Comparison of ENCODE assay signal across 10 mouse cellular contexts in the genomic region with DNA sequence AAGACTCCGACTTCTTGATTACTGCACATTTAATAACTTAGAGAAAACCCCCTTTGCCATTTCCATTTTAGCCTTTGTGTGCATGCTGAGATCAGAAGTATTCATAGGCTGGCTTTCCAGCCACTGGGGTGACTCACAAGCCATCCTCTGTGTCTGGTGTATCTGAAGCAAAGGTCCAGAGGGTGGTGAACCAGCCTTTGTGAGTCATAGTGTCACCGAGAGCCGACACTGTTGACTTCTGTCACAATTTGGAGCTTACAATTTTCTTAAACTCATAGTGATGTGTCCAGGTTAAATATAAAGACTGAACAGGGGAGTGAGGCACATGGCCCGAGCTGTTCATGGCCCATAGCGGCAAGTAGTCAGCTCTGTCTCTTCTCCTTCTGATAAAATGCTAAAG.
A peak's percentile ranks its signal among the peaks of the same experiment; 100 is the strongest.
DNase-seq lines count a peak whose midpoint lies in the region; ATAC-seq and TF ChIP-seq lines count a peak whose summit lies in the region.
"Had no signal": no experiment of that assay in that cellular context is flagged by ENCODE, and none has a peak within 500 bp of the region (broad histone marks: within the 10 kb centered on the region; RNA-seq: fewer than 3 reads in every experiment).

No protein-coding gene starts in this region.

- peak; percentile 55 for DNase-seq in liver, adult 2 months (ENCODE audit: extremely low read depth, low read depth, low spot score)
- no peak for DNase-seq in liver, embryonic 11.5 days (ENCODE audit: low spot score)
- DNase-seq in brain, adult 2 months (ENCODE audit: low read depth, low spot score) = peak; percentile 82
- DNase-seq in left cerebral cortex, postnatal 14 days (ENCODE audit: low spot score in 2 of 2) = no peak
- DNase-seq: midbrain, embryonic 14.5 days had no signal

- H3K27me3 ChIP-seq in liver, adult 2 months (ENCODE audit: control insufficient read depth, insufficient read depth, low read length) = no peaks in the 10 kb centered on the region
- no peaks in the 10 kb centered on the region for H3K27me3 ChIP-seq in liver, embryonic 11.5 days (replicated peaks; ENCODE audit: control insufficient read depth, insufficient read depth, low read length)
- no peaks in the 10 kb centered on the region for H3K27me3 ChIP-seq in heart, embryonic 14.5 days (ENCODE audit: control insufficient read depth, insufficient read depth, low read length)
- H3K27me3 ChIP-seq in neural tube, embryonic 15.5 days (replicated peaks) = no peaks in the 10 kb centered on the region

- intact Hi-C loops in left cerebral cortex, postnatal 14 days (cut with DNase I) = loop anchor here (5.0 to 10.0 kb wide), 2 partner anchors 89 to 199 kb away; no protein-coding TSS in a partner anchor

- H3K27ac ChIP-seq in liver, adult 2 months (replicated peaks; ENCODE audit: insufficient read depth, low read depth, low read length) = no peak overlapping the region
- no peak overlapping the region for H3K27ac ChIP-seq in liver, embryonic 11.5 days (ENCODE audit: low read depth, low read length)
- peak overlapping the region; percentile 12 to 37; a peak in 3 of 4 replicates for H3K27ac ChIP-seq in heart, embryonic 14.5 days (replicated peaks in 1 of 2; ENCODE audit: control insufficient read depth in 1 of 2, insufficient read depth in 1 of 2, low read depth in 2 of 2, low read length in 2 of 2)
- H3K27ac ChIP-seq in neural tube, embryonic 15.5 days (replicated peaks) = no peak overlapping the region
- H3K27ac ChIP-seq: hindbrain, postnatal 0 days had no signal

- no peak for TF ChIP-seq POLR2A in liver, adult 2 months (IDR thresholded peaks at IDR 0.05; ENCODE audit: extremely low read depth, insufficient read depth, low read length)

- H3K4me3 ChIP-seq in liver, adult 2 months (ENCODE audit: insufficient read depth, low read depth, low read length) = no peak overlapping the region; the same call in 1 of the 2 replicates
- no peak overlapping the region for H3K4me3 ChIP-seq in liver, embryonic 11.5 days (ENCODE audit: low read depth, low read length)
- peak overlapping the region; percentile 3 to 8; a peak in 2 of 4 replicates for H3K4me3 ChIP-seq in heart, embryonic 14.5 days (ENCODE audit: control insufficient read depth in 1 of 2, insufficient read depth in 1 of 2, low read depth in 1 of 2, low read length in 2 of 2)
- H3K4me3 ChIP-seq in neural tube, embryonic 15.5 days (replicated peaks) = no peak overlapping the region
- H3K4me3 ChIP-seq: erythroblast, embryonic 14.5 days had no signal

- H3K36me3 ChIP-seq in liver, adult 2 months (ENCODE audit: control insufficient read depth, insufficient read depth, low read length) = peaks cover 15% of the 10 kb centered on the region
- no peaks in the 10 kb centered on the region; the same call in 1 of the 2 replicates for H3K36me3 ChIP-seq in liver, embryonic 11.5 days (ENCODE audit: control insufficient read depth, insufficient read depth, low read length)
- peaks cover 21% of the 10 kb centered on the region for H3K36me3 ChIP-seq in heart, embryonic 14.5 days (ENCODE audit: control insufficient read depth, insufficient read depth, low read length)
- H3K36me3 ChIP-seq in neural tube, embryonic 15.5 days = no peaks in the 10 kb centered on the region

- no peak for ATAC-seq in liver, embryonic 11.5 days (replicated peaks; ENCODE audit: low FRiP score)
- ATAC-seq in heart, embryonic 14.5 days (ENCODE audit: insufficient number of reproducible peaks, insufficient read depth, low FRiP score, low read depth) = no peak
- ATAC-seq in neural tube, embryonic 15.5 days (ENCODE audit: low FRiP score) = no peak
- no peak for ATAC-seq in monocyte, adult 5-6 weeks (replicated peaks; ENCODE audit: insufficient number of reproducible peaks, low FRiP score, low TSS enrichment, poor library complexity, severe bottlenecking)
- ATAC-seq: hindbrain, postnatal 0 days had no signal

- WGBS in liver, adult 2 months = 43% methylated on average over 5 of the region's 5 CpGs
- WGBS in liver, embryonic 11.5 days = 84% methylated on average over 5 of the region's 5 CpGs
- 63% methylated on average over 5 of the region's 5 CpGs for WGBS in heart, embryonic 14.5 days
- WGBS in neural tube, embryonic 15.5 days = 77% methylated on average over 5 of the region's 5 CpGs

- H3K9ac ChIP-seq in liver, adult 2 months (ENCODE audit: low read depth, low read length) = no peak overlapping the region
- no peak overlapping the region for H3K9ac ChIP-seq in liver, embryonic 11.5 days (ENCODE audit: low read depth, low read length)
- peak overlapping the region; percentile 38 for H3K9ac ChIP-seq in heart, embryonic 14.5 days (ENCODE audit: low read length)
- no peak overlapping the region for H3K9ac ChIP-seq in neural tube, embryonic 15.5 days (replicated peaks)

- TF ChIP-seq CTCF in liver, adult 2 months (IDR thresholded peaks at IDR 0.05; ENCODE audit: low read depth, low read length) = no peak

- peaks cover 39% of the 10 kb centered on the region for H3K79me2 ChIP-seq in liver, adult 2 months (ENCODE audit: control insufficient read depth, insufficient read depth, low read length)

- peaks cover 29% of the 10 kb centered on the region for H3K4me1 ChIP-seq in liver, adult 2 months (ENCODE audit: control insufficient read depth, insufficient read depth, low read length)
- peaks cover 14% of the 10 kb centered on the region for H3K4me1 ChIP-seq in liver, embryonic 11.5 days (replicated peaks; ENCODE audit: control insufficient read depth, insufficient read depth, low read length)
- H3K4me1 ChIP-seq in heart, embryonic 14.5 days (ENCODE audit: control insufficient read depth in 2 of 2, insufficient read depth in 2 of 2, low read length in 2 of 2) = peaks cover 25 to 76% of the 10 kb centered on the region in 2 experiments
- peaks cover 44% of the 10 kb centered on the region for H3K4me1 ChIP-seq in neural tube, embryonic 15.5 days

- no peaks in the 10 kb centered on the region for H3K9me3 ChIP-seq in liver, embryonic 11.5 days (ENCODE audit: control insufficient read depth, low read length)
- no peaks in the 10 kb centered on the region for H3K9me3 ChIP-seq in heart, embryonic 14.5 days (ENCODE audit: control insufficient read depth, low read length)
- H3K9me3 ChIP-seq in neural tube, embryonic 15.5 days (replicated peaks) = no peaks in the 10 kb centered on the region

- no peak overlapping the region for H3K4me2 ChIP-seq in liver, embryonic 11.5 days
- peak overlapping the region; percentile 81 for H3K4me2 ChIP-seq in heart, embryonic 14.5 days (ENCODE audit: low read length)
- peak overlapping the region; percentile 9; the same call in 1 of the 2 replicates for H3K4me2 ChIP-seq in neural tube, embryonic 15.5 days

Comparison
In these comparisons a context has a peak if more than half of its experiments do, and no peak if none do; other contexts are left out.
1. DNase-seq: peak in liver, adult 2 months (single experiment) and brain, adult 2 months (single experiment); none in liver, embryonic 11.5 days (single experiment) and left cerebral cortex, postnatal 14 days (0 of 2).
2. H3K27ac ChIP-seq: peak in heart, embryonic 14.5 days (2 of 2); none in liver, adult 2 months (single experiment), liver, embryonic 11.5 days (single experiment) and neural tube, embryonic 15.5 days (single experiment).
3. H3K4me3 ChIP-seq: peak in heart, embryonic 14.5 days (2 of 2); none in liver, adult 2 months (single experiment), liver, embryonic 11.5 days (single experiment) and neural tube, embryonic 15.5 days (single experiment).